Mouse (Mus musculus) limb, embryonic 12.5 days (tissue): ENCODE results near the gene Gm26602. TPM values are rescaled to one million over a fixed set of nuclear protein-coding genes. Genes with fewer than 3 reads are reported as not detected.
A peak's percentile ranks its signal among the peaks of the same experiment; 100 is the strongest.

Experiments
- ATAC-seq: fragments of 200-750 bp; cut with Nextera tagmentation; 2 replicates; pipeline ENCODE4 v1.8.0; 2017; ENCODE audit warnings: low read depth, moderate TSS enrichment; ENCODE audit not compliant: insufficient number of reproducible peaks, insufficient read depth, low FRiP score, low TSS enrichment
- H3K27ac ChIP-seq: fragments of 300-500 bp; sonication (generic); 2 replicates; pipeline ENCODE4 v1.5.1; 2016; ENCODE audit warnings: mild to moderate bottlenecking, moderate library complexity
- H3K27me3 ChIP-seq: fragments of 300-500 bp; sonication (generic); 2 replicates; pipeline ENCODE4 v1.6.1; 2016; ENCODE audit warnings: mild to moderate bottlenecking, moderate library complexity
- H3K36me3 ChIP-seq: fragments of 300-500 bp; sonication (generic); 2 replicates; pipeline ENCODE4 v1.6.1; 2016; ENCODE audit warnings: mild to moderate bottlenecking, moderate library complexity
- H3K4me1 ChIP-seq: fragments of 300-500 bp; sonication (generic); replicated peaks from 2 replicates; pipeline ENCODE4 v1.6.1; 2016
- H3K4me2 ChIP-seq: fragments of 300-500 bp; sonication (generic); 2 replicates; pipeline ENCODE4 v1.6.1; 2016; ENCODE audit warnings: mild to moderate bottlenecking, moderate library complexity
- H3K4me3 ChIP-seq: fragments of 300-500 bp; sonication (generic); replicated peaks from 2 replicates; pipeline ENCODE4 v1.5.1; 2016; ENCODE audit warnings: mild to moderate bottlenecking
- H3K9ac ChIP-seq: fragments of 300-500 bp; sonication (generic); replicated peaks from 2 replicates; pipeline ENCODE4 v1.6.1; 2016; ENCODE audit warnings: mild to moderate bottlenecking, moderate library complexity
- H3K9me3 ChIP-seq: fragments of 300-500 bp; sonication (generic); 2 replicates; pipeline ENCODE4 v1.6.1; 2016; ENCODE audit warnings: mild to moderate bottlenecking, moderate library complexity
- WGBS: fragments of 180-500 bp; shearing (Covaris S2); methylation state at CpG from one replicate; pipeline ENCODE4 v1.1.7; 2016; 5-methylcytosine and 5-hydroxymethylcytosine counted together
- polyA plus RNA-seq: library from polyadenylated mRNA; unstranded; fragments of >200 nt; fragmentation: Nextera tagmentation; extraction: Ambion mirVana; gene quantifications from 2 replicates; pipeline ENCODE4 v1.2.1, GENCODE M21; 2016

Gene Gm26602
- polyA plus RNA-seq, 1 experiment from 2014 or later = 5.5 TPM

DNA sequence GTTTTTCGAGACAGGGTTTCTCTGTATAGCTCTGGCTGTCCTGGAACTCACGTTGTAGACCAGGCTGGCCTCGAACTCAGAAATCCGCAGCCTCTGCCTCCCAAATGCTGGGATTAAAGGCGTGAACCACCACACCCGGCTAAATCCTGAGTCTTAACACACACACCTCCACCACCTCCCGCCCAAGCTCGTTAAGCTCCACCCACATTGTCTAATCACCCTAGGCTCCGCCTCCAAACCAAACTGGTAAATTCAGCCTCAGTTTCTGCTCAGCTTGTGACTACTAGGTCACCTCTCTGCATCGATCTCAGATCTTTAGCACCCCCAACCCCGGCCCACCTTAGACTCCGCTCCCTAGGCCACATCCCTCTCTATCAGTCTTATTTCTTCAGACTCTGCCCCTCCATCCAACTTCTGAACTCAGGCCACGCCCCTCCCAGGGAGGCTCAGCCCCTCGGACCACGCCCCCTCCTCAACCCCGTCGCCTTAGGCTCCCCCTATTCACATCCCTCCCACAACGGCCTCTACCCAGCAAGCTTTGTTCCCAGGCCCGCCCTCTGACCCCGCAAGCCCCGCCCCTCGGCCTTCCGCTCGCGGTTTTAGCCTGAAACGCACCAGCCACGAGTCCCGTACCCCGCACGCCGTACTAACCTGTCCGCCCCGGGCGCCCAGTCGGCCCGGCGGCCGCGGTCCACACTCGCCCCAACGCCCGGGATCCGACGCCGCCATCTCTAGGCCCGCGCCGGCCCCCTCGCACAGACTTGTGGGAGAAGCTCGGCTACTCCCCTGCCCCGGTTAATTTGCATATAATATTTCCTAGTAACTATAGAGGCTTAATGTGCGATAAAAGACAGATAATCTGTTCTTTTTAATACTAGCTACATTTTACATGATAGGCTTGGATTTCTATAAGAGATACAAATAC lies 2.2 kb upstream of the Gm26602 start, which contains the start of gene Med16:
Gene Med16, minus strand, starts transcription at position 757 of the 925 bp plus-strand sequence.
- Histone ChIP-seq H3K27ac (peak within 1 kb of the TSS; percentile 98), H3K9ac (peak within 1 kb of the TSS; percentile 87), H3K4me3 (peak within 1 kb of the TSS; percentile 64), H3K27me3 (0 out of 2 replicates have a peak, but pooled peaks cover 3% of the 10 kb centered on the region), H3K36me3 (peaks cover 67% of the 10 kb centered on the region), H3K9me3 (no peaks in the 10 kb centered on the region), H3K4me1 (peaks cover 14% of the 10 kb centered on the region; the same call in 1 of the 2 replicates), H3K4me2 (peak within 1 kb of the TSS; percentile 50)
- peak; percentile 91 for ATAC-seq
- WGBS = 2% methylated on average over 52 of the region's 52 CpGs

DNA sequence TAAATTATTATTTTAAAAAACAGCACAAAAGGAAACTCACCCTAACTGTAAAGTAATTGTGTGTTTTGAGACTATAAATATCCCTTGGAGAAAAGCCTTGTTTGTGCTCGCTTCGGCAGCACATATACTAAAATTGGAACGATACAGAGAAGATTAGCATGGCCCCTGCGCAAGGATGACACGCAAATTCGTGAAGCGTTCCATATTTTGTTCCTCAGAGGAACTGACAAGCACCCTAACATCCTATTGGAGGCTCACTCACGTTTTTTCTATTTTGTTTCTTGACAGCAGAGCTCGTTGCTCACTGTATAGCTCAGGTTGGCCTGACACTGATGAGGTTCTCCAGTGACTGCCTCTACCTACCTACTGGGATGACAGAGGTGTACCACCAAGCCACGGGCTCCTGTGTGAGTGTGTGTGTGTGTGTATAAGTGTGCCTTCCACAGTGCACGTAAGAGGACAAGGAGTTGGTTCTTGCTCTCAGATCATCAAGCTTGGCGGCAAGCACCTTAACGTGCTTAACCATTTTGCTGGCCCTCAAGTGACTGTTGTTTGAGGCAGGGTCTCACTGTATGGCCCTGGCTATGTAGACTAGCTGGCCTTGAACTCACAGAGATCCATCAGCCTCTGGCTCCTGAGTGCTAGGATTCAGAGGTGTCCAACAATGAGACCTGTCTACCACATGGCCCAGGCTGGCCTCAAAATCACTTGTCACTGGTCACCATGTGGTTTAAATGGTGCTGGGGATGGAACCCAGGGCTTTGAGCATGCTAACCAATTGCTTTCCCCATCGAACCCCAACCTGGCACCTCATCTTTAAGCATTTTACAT lies 1.3 kb upstream of the Gm26602 start:
- H3K4me3 ChIP-seq = peak overlapping the region; percentile 16; the same call in 1 of the 2 replicates
- ATAC-seq = no peak
- 25% methylated on average over 14 of the region's 14 CpGs for WGBS
- H3K36me3 ChIP-seq = peaks cover 59% of the 10 kb centered on the region
- peak overlapping the region; percentile 45 for H3K4me2 ChIP-seq
- H3K9me3 ChIP-seq = no peaks in the 10 kb centered on the region
- no peak overlapping the region for H3K9ac ChIP-seq
- H3K4me1 ChIP-seq = peaks cover 14% of the 10 kb centered on the region; the same call in 1 of the 2 replicates
- 0 out of 2 replicates have a peak, but pooled peaks cover 3% of the 10 kb centered on the region for H3K27me3 ChIP-seq
- peak overlapping the region; percentile 67 for H3K27ac ChIP-seq

- WGBS = 62% methylated on average over 20 of the region's 20 CpGs
- ATAC-seq = no peak
- Histone ChIP-seq H3K4me1 (peaks cover 31% of the 10 kb centered on the region), H3K9me3 (no peaks in the 10 kb centered on the region), H3K36me3 (peaks cover 30% of the 10 kb centered on the region), H3K4me2 (no peak overlapping the region), H3K9ac (no peak overlapping the region), H3K4me3 (no peak overlapping the region), H3K27ac (no peak overlapping the region), H3K27me3 (peaks cover 2% of the 10 kb centered on the region)
These were observed 1.8 kb downstream of the Gm26602 start for GRCm38 (mm10) chr10:79912412-79912811.

- Histone ChIP-seq H3K9me3 (no peaks in the 10 kb centered on the region), H3K4me3 (no peak overlapping the region), H3K9ac (no peak overlapping the region), H3K4me1 (peaks cover 39% of the 10 kb centered on the region), H3K36me3 (peaks cover 30% of the 10 kb centered on the region), H3K27ac (0 out of 2 replicates have a peak overlapping the region, but pooled peaks have one; percentile 1), H3K27me3 (peaks cover 22% of the 10 kb centered on the region), H3K4me2 (peak overlapping the region; percentile 95; the same call in 1 of the 2 replicates)
- WGBS = 73% methylated on average over 11 of the region's 11 CpGs
- ATAC-seq = no peak
These were observed 3.7 kb downstream of the Gm26602 start for GRCm38 (mm10) chr10:79914131-79914947.

DNA sequence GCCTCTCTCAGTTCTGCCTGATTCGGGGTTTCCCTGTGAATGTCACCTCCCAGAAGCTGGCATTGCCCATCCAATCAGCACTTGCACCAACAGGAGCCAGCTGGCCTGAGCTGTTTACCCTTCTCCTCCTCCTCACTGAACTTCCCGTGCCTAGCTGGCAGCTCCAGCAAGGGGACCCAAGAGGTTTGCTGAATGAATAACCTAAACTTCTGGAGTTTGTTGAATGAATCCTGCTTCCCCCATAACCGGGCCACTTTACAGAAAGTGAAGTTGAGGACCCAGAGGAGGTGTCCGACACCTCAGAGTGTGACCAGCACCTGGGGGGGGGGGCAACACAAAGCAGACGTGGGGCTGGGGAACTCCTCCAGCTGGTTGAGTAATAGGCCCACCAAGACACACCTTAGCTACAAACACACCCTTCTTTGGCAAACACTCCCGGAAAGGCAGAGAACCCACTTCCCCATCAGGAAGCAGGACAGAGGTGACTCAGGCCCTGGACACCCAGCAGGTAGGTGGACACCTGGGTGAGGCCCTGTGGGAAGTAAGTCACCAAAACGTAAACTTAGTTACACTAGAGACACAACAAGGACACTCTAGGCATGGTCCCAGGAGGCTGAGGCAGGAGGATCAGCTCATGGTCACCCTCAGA lies 4.4 kb downstream of the Gm26602 start:
- 75% methylated on average over 7 of the region's 7 CpGs for WGBS
- H3K4me3 ChIP-seq = peak overlapping the region; percentile 82; the same call in 1 of the 2 replicates
- H3K9ac ChIP-seq = 0 out of 2 replicates have a peak overlapping the region, but pooled peaks have one; percentile 27
- ATAC-seq = no peak
- peaks cover 30% of the 10 kb centered on the region for H3K36me3 ChIP-seq
- H3K27me3 ChIP-seq = peaks cover 29% of the 10 kb centered on the region
- H3K4me1 ChIP-seq = peaks cover 43% of the 10 kb centered on the region
- no peaks in the 10 kb centered on the region for H3K9me3 ChIP-seq
- H3K27ac ChIP-seq = no peak overlapping the region
- H3K4me2 ChIP-seq = peak overlapping the region; percentile 95

- H3K27me3 ChIP-seq = peaks cover 39% of the 10 kb centered on the region
- H3K9me3 ChIP-seq = no peaks in the 10 kb centered on the region
- H3K36me3 ChIP-seq = peaks cover 21% of the 10 kb centered on the region
- H3K9ac ChIP-seq = peak overlapping the region; percentile 95
- WGBS = 7% methylated on average over 8 of the region's 8 CpGs
- peaks cover 53% of the 10 kb centered on the region for H3K4me1 ChIP-seq
- no peak for ATAC-seq
- H3K4me3 ChIP-seq = peak overlapping the region; percentile 82
- H3K27ac ChIP-seq = peak overlapping the region; percentile 68
- H3K4me2 ChIP-seq = peak overlapping the region; percentile 95
These were observed 5.4 kb downstream of the Gm26602 start for GRCm38 (mm10) chr10:79916081-79916480.

DNA sequence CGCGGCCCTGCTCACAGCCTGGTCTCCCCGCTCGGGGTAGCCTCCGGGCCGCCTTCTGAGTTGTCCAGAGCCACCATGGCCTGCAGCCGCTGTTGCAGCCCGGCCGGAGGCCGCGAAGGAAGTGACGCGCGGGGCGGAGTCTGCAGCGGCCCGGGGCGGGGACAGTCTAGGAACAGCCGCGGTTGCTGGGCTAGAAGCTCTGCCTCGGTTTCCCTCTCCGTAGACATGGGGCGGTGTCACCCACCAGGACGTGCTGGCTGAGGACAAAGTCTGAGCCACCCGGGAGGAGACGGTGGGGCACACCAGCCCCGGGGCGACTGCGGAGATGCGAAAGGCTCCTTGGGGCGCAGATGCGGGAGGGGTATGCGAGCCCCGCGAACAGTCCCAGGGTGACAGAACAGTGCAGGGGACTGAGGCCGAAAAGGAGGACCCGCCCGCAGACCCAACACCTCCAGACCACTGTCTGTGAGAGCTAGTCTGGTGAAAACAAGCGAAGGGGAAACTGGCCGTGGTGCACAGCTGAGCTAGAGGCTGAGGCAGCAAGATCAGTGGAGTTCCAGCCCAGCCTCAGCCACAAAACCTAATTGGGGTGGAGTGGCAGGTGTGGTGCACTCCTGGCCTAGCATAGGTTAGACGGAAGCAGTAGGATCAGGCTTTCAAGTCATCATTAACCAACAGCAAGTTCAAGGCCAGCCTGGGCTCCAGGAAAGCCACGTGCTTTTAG lies 6.3 kb downstream of the Gm26602 start, which contains the start of gene Kiss1r:
Gene Kiss1r, plus strand, starts transcription at position 164 of the 724 bp plus-strand sequence.
- peak within 1 kb of the TSS; percentile 95 for H3K9ac ChIP-seq
- peak within 1 kb of the TSS; percentile 95 for H3K4me2 ChIP-seq
- ATAC-seq = peak; percentile 82
- H3K4me3 ChIP-seq = peak within 1 kb of the TSS; percentile 82
- peak within 1 kb of the TSS; percentile 68 for H3K27ac ChIP-seq
- no peaks in the 10 kb centered on the region for H3K9me3 ChIP-seq
- WGBS = 3% methylated on average over 42 of the region's 42 CpGs
- peaks cover 48% of the 10 kb centered on the region for H3K27me3 ChIP-seq
- peaks cover 61% of the 10 kb centered on the region for H3K4me1 ChIP-seq
- H3K36me3 ChIP-seq = peaks cover 12% of the 10 kb centered on the region

DNA sequence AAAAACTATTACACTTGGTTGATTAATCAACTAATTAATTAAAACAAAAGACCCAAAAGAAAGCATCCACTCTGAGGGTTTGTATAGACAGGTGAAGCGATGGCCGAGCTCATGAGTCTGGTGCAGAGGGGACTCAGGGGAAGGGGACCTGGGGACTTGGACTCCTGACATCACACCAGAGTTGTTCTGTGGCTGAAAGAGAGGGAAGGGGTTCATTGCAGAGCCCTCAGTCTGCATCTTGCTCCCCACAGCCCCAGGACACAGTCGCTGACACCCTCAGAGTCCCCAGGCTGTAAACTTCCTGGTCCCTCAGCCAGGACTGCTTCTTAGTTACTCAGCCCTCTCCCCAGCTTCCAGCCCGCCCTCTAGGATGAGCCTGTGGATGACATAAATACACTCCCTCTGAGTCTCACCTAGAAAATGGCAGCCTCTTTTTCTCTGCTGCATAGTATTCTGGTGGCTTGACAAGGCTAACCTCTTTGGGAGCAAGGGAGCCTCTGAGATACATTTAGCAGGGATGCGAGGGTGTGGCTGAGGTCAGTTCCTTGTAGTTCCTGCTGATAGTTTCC lies 7.0 kb downstream of the Gm26602 start:
- ATAC-seq = no peak
- WGBS = 73% methylated on average over 5 of the region's 5 CpGs
- H3K36me3 ChIP-seq = peaks cover 6% of the 10 kb centered on the region
- no peak overlapping the region; the same call in 1 of the 2 replicates for H3K9ac ChIP-seq
- H3K27me3 ChIP-seq = peaks cover 55% of the 10 kb centered on the region
- H3K4me2 ChIP-seq = peak overlapping the region; percentile 95
- no peaks in the 10 kb centered on the region; the same call in 1 of the 2 replicates for H3K9me3 ChIP-seq
- peak overlapping the region; percentile 82 for H3K4me3 ChIP-seq
- peaks cover 61% of the 10 kb centered on the region for H3K4me1 ChIP-seq
- H3K27ac ChIP-seq = no peak overlapping the region
